Mouse (Mus musculus) urinary bladder, postnatal 14 days (tissue): ENCODE data around the gene S100b.

ENCODE experiments used
- DNase-seq: peaks from one replicate; pipeline ENCODE4 v3.0.0; 2021; ENCODE audit warnings: low spot score

S100b gene

DNA sequence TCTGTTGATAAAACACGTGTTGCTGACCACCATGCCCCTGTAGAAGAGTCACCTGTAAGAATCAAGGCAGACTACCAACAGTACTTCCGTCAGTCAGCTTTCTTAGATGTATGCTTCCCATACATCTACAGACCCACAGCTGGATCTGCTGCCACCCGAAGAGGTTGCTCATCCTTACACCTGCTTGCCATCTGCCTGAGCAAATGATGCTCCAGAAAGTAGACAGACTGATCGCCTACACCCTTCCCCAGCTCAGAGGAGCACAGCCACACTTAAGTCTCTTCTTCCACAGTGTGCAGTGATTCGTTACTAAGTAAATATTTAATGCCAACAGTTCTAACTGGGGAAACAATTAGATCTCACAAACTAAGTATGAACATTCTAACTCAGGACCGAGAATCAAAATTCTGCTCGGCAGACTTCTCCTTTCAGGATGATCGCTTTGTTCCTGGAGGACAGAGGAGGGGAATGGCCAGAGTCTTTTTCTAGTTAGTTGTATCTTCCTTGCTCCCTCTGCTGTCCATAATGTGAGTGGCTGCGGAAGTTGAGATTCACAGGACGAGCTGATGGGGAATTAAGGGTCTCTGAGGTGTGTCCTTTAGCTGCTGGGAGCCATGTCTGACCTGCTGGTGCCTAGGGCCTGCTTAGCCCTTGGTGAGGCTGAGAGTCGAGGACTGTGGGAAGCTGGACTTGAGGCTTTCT is 6.9 kb downstream of the S100b start:
- DNase-seq = no peak

DNA sequence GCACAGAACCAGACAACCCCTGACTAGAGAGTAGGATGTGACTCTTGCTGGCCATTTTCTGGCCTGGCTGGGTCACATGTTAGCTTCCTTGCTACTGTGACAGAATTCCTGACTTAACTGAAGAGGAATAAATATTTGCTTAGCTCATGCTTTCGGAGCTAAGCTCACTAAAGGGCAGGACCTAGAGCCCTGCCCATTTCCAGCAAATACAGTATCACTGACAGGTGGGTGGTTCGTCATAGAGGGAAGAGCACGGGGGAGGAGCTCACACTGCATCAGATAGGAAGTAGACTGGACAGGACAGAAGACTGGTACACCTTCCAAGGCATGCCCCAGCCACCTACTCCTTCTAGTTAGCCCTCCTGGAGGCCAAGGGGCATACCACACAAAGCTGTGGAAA is 7.8 kb downstream of the S100b start:
- no peak for DNase-seq

DNA sequence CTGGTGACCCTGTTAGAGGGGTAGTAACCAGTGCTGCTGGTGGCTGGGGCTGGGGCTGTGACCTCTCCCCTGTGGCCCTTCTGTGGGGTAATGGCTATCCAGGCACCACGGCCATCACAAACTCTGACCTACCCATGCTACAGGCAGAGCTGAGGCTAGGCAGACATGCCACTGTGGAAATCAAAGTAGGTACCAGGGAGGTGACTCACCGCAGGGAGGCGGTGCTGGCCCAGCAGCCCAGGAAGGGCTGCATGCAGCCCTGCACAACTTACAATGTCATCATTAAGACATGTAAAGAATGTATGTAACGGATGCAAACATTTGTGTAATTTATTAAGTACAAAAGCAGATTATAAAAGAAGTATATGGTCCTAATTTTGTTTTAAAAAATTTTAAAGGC is 8.8 kb downstream of the S100b start:
- DNase-seq = no peak

DNA sequence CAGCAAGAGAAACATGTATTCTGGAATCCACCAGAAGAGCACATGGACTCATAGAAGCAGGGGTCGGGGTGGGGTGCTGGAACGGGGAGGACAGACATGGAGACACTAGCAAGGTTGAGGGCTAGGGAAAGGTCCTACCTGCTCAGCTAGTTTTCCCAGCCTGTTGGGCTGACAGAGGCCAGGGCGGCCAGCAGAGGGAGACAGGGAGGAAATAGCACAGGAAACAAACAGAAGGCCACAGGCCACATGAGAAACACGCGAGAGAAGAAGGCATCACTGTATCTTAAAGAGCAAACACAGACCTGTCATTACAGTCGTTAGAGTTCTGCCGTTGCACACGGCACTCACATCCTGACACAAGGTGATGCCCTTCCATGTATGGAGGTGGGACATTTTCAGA is 17.6 kb downstream of the S100b start:
- peak; percentile 61 for DNase-seq

DNA sequence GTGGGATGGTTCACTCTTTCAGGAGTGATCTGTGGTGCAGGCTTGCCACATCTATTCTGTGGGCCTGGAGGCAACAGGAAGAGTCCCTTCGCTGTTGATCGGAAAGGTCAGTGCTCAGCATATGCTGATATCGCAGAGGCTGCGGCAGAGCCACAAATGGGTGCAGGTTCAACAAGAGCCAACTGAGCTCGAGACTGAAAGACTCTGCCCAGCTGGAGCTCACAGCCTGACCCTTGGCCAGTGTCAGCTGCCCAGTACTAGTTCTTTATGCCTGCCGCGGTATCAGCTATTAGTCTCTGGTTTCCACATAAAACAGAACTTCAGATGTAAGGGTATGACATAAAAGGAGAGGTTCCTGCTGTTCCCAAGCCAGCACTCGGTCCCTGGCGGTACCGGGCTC is 21.6 kb downstream of the S100b start:
- DNase-seq = no peak

DNA sequence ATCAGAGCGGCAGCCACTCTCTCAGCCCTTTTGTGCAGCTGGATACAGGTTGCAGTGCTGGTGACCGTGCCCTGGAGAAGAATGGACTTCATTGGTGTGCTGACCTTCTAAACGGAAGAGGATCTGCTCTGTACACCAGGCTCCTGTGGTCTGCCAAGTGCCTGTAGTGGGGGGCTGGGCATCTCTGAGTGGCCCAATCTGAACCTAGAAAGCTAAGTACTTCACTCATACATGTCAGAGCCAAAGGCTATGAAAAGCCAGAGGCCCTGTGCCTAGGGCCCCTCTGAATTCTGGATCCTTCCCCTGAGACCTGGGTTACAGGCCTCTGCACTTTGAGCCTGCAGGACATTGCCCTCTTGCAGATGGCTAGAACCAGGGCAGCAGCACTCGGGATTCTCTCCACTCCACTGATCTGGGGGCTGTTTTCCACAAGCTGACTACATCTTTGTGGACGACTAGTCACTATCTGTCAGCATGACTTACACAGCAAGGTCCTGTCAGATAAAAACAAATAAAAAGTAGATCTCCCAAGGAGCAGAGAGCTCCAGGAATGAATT is 25.0 kb downstream of the S100b start:
- DNase-seq = no peak

DNA sequence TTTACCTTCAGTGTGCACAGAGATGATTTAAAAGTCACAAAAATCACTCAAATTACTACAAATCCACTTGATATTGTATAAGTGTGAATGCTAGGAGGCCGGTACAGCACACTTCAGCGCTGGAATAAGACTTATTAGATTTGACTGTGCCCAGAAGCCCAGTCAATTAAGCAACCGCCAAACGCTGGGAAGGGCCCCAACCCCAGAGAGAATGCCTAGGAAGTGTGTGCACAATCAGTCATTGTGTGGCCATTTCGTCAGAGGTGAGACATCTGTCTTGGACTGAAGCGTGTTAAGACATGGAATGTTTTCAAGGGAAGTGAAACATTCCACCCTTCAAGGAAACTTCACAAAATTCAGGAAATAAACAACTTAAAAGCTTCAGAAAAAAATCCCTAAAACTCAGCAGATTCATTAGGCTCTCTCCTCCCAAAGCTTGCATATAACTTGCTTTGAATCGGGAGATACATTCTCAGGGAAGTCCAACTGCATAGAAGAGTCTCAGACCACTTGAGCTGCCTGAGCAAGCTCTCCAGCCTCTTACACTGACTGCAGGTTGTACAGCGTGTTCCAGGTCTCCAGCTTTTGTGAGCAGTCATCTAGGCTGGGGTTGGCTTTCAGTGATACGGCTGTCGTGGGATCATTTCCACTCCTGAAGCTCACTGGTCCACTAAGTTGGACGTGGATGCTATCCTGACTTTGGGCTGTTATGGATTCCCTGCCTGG is 34.8 kb downstream of the S100b start:
- DNase-seq = no peak

DNA sequence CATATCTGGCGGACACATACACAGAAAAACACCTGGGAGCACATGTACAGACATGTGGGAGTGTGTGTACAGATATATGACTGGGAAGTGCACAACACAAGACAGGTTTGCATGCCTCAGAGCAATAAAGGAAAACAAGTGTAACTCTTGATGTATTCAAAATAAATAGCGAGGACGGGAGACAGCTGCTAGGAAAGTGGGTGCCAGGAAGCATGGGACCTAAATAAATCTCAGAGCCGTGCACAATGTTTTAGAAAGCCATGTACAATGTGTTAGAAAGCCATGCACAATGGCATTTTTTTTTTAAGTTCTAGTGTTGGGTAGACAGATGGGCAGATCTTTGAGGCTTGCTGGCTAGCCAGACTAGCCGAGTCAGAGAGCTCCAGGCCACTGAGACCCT is 35.4 kb downstream of the S100b start:
- DNase-seq = no peak

DNA sequence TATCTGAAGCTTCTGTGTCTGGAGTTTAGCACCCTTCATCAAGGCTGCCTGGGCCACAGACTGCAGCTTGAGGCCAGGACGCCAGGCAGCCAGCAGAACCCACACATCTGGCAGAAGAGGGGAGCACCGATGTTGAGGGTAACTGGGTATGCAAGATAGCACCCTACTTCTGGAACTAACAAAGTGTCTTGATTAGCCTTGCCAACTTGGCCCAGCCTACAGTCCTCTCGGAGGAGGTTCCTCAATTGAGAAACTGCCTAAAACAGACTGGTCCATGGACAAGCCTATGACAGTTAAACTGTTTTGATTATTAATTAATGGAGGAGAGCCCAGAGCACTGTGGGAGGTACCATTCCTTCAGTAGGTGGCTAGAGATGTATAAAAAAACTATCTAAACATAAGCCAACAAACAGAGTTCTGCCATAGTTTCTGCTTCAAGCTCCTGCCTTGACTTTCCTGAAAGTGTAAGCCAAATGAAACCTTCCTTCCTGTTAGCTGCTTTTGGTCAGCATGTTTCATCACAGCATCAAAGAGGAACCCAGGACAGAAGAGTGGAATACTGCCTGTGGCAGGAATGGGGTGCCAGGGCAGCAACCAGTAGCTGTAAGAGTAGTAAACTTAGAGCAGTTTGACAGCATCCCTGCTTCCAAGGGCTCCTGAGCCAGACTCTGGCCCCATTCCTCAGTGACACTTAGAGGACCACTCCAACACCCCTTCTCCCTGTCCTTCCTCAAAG is 36.5 kb downstream of the S100b start:
- DNase-seq = no peak

DNA sequence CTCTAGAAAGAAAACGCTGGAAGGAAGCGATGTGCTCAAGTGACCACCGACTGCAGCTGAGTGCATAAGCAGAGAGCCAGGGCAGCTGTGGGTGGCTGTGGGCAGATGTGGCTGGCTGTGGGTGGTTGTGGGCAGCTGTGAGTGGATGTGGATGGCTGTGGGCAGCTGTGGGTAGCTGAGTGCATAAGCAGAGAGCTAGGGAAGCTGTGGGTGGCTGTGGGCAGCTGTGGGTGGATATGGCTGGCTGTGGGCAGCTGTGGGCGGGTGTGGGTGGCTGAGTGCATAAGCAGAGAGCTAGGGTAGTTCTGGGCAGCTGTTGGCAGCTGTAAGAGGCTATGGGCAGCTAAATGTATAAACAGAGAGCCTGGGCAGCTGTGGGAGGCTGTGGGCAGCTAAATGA is 39.6 kb downstream of the S100b start:
- DNase-seq = no peak

DNA sequence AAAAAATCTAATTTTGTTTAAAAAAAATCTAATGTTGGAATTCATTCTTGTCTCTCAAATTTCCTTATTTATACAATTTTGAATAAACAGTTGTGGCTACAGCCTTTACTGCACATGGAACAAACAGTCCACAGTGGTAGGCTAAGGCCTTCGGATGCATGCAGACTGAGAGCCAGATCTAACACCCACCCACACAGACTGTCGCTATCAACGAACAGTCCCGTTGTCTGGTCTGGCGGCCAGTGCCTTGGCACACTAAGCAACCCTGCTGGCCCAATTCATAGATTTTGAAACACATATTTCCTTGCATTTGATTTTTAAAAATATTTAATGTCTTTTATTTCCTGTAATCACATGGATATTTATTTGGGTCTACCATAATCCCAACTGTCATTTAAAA is 46.5 kb downstream of the S100b start:
- no peak for DNase-seq

DNA sequence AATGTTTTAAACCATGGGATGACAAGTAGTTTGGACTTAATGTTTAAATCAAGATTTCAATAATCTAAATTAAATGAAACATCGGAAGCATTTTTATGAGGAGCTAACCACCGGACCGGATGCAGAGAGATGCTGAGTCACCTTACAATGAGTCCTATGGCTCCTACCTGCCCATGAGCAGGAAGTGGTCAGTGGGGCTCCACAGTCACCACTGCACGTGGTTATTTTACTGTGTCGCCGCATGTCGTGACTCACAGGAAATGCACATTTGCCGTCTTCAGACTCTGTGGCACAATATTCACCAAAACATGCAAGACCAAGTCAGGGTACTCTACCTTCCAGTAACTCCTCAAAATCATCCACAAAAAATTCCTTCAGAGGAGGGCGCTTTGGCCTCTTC is 53.1 kb downstream of the S100b start:
- DNase-seq = no peak
